Comparison of ENCODE assay signal across 8 mouse cellular contexts in the genomic region with DNA sequence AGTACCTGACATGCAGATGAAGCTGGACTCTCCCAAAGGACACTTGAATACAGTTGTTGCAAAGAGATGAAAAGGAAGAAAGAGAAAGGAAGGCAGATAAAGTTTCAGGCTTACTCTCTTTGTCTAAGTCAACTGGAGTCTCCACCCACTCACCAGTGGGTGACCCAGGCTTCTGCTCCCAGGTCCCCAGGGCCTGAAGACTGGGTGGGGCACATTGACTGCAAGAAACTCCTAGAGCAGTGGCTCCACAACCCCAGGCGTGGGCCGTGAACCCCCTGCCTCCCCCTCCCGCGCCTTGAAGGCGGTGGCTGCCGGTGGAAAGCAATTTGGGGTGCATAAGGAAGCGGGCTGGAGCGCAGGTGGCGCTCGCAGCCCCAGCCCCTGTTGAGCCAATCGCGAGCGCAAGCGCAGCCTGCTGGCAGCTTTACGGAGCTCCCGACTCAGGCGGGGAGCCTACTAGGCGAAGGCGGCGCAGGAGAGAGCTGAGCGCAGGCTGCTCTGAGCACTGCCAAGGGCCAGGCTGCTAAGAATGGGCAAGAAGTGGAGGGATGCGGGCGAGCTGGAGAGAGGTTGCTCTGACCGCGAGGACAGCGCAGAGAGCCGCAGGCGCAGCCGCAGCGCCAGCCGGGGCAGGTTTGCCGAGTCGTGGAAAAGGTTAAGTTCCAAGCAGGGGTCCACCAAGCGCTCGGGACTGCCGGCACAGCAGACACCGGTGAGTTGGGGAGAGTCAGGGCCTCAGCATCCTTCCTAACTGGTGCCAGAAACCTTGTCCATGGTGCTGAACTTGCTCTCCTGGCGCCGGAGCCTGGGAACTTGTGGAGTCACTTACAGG. TPM values are rescaled to one million over a fixed set of nuclear protein-coding genes. Genes with fewer than 3 reads are reported as not detected.
DNase-seq lines count a peak whose midpoint lies in the region; ATAC-seq and TF ChIP-seq lines count a peak whose summit lies in the region.

TSS of gene Trpm3 (plus strand) at position 457 of the 832 bp plus-strand sequence.

- DNase-seq in ES-CJ7 (ENCODE audit: low read depth, low spot score) = peak; percentile 90
- peak; percentile 12 to 32 for DNase-seq in adrenal gland, postnatal 4 days (ENCODE audit: low spot score in 2 of 2)
- peak; percentile 93 for DNase-seq in embryonic facial prominence, embryonic 14.5 days (ENCODE audit: low spot score)
- peak; percentile 60 for DNase-seq in heart, postnatal 0 days (ENCODE audit: low spot score)
- peak; percentile 18 to 68 for DNase-seq in kidney, postnatal 36 days
- DNase-seq in liver, postnatal 0 days = peak; percentile 62
- DNase-seq in ovary, postnatal 36 days (ENCODE audit: low spot score) = peak; percentile 53

- no peaks in the 10 kb centered on the region for H3K36me3 ChIP-seq in embryonic facial prominence, embryonic 14.5 days (ENCODE audit: control insufficient read depth, insufficient read depth, low read length)
- no peaks in the 10 kb centered on the region for H3K36me3 ChIP-seq in heart, postnatal 0 days (replicated peaks; ENCODE audit: control insufficient read depth, insufficient read depth, low read length)
- H3K36me3 ChIP-seq in liver, postnatal 0 days (replicated peaks; ENCODE audit: insufficient read depth, low read length) = no peaks in the 10 kb centered on the region

- peak within 1 kb of the TSS; percentile 64 for H3K4me2 ChIP-seq in embryonic facial prominence, embryonic 14.5 days (ENCODE audit: low read depth, low read length)
- no peak within 1 kb of the TSS for H3K4me2 ChIP-seq in heart, postnatal 0 days (ENCODE audit: low read depth, low read length)
- H3K4me2 ChIP-seq in liver, postnatal 0 days (ENCODE audit: low read depth, low read length) = no peak within 1 kb of the TSS

- no peak for TF ChIP-seq CTCF in heart, postnatal 0 days (IDR thresholded peaks at IDR 0.05; ENCODE audit: low read depth)
- no peak for TF ChIP-seq CTCF in liver, postnatal 0 days (IDR thresholded peaks at IDR 0.05; ENCODE audit: low read depth)

- peaks cover 7% of the 10 kb centered on the region for H3K4me1 ChIP-seq in embryonic facial prominence, embryonic 14.5 days (ENCODE audit: control insufficient read depth, insufficient read depth, low read length)
- no peaks in the 10 kb centered on the region for H3K4me1 ChIP-seq in heart, postnatal 0 days (ENCODE audit: control insufficient read depth, insufficient read depth)
- 0 out of 2 replicates have a peak, but pooled peaks cover 2% of the 10 kb centered on the region for H3K4me1 ChIP-seq in liver, postnatal 0 days (ENCODE audit: insufficient read depth)

- no peak within 1 kb of the TSS for H3K27ac ChIP-seq in embryonic facial prominence, embryonic 14.5 days (replicated peaks; ENCODE audit: low read depth, low read length)
- no peak within 1 kb of the TSS for H3K27ac ChIP-seq in heart, postnatal 0 days (ENCODE audit: low read depth)
- no peak within 1 kb of the TSS for H3K27ac ChIP-seq in liver, postnatal 0 days (ENCODE audit: low read depth)

- H3K4me3 ChIP-seq in embryonic facial prominence, embryonic 14.5 days (ENCODE audit: low read depth, low read length) = peak within 1 kb of the TSS; percentile 31
- no peak within 1 kb of the TSS for H3K4me3 ChIP-seq in heart, postnatal 0 days (ENCODE audit: low read depth, low read length)
- H3K4me3 ChIP-seq in liver, postnatal 0 days (ENCODE audit: low read depth, low read length) = no peak within 1 kb of the TSS

- ATAC-seq in embryonic facial prominence, embryonic 14.5 days (ENCODE audit: low read depth) = peak; percentile 92
- ATAC-seq in heart, postnatal 0 days (ENCODE audit: insufficient read depth, low read depth) = peak; percentile 77
- ATAC-seq in liver, postnatal 0 days = no peak
- ATAC-seq in inflammation-experienced regulatory T-cells, adult 6 months = no peak

- H3K9ac ChIP-seq in embryonic facial prominence, embryonic 14.5 days (ENCODE audit: low read depth, low read length) = no peak within 1 kb of the TSS
- H3K9ac ChIP-seq in heart, postnatal 0 days (replicated peaks; ENCODE audit: low read depth, low read length) = no peak within 1 kb of the TSS
- H3K9ac ChIP-seq in liver, postnatal 0 days (replicated peaks) = no peak within 1 kb of the TSS

- TF ChIP-seq EP300 in heart, postnatal 0 days (IDR thresholded peaks at IDR 0.05; ENCODE audit: low read depth) = no peak
- no peak for TF ChIP-seq EP300 in liver, postnatal 0 days (IDR thresholded peaks at IDR 0.05; ENCODE audit: low read depth)

- H3K27me3 ChIP-seq in embryonic facial prominence, embryonic 14.5 days (replicated peaks; ENCODE audit: control insufficient read depth, insufficient read depth, low read length) = no peaks in the 10 kb centered on the region; the same call in 1 of the 2 replicates
- H3K27me3 ChIP-seq in heart, postnatal 0 days (ENCODE audit: control insufficient read depth, insufficient read depth, low read length) = peaks cover 14% of the 10 kb centered on the region
- 0 out of 2 replicates have a peak, but pooled peaks cover 5% of the 10 kb centered on the region for H3K27me3 ChIP-seq in liver, postnatal 0 days (ENCODE audit: insufficient read depth, low read length)

- WGBS in embryonic facial prominence, embryonic 14.5 days = 1% methylated on average over 28 of the region's 39 CpGs
- 2% methylated on average over 39 of the region's 39 CpGs for WGBS in heart, postnatal 0 days
- WGBS in liver, postnatal 0 days (ENCODE audit: insufficient replicate concordance) = 2% methylated on average over 37 of the region's 39 CpGs

- no peaks in the 10 kb centered on the region for H3K9me3 ChIP-seq in embryonic facial prominence, embryonic 14.5 days (ENCODE audit: control insufficient read depth, low read length)
- H3K9me3 ChIP-seq in heart, postnatal 0 days (replicated peaks; ENCODE audit: control insufficient read depth, low read length) = no peaks in the 10 kb centered on the region
- H3K9me3 ChIP-seq in liver, postnatal 0 days (ENCODE audit: low read length) = no peaks in the 10 kb centered on the region

RNA-seq across cellular contexts. Expression of gene Trpm3, which starts in this region (rescaled TPM):
- 1 to 10 TPM; 2.4 to 4.7 TPM for total RNA-seq in adrenal gland, postnatal 4 days (2021)
- 5.4 and 6.4 TPM in 2 replicates for polyA plus RNA-seq in embryonic facial prominence, embryonic 14.5 days (2014; fragmentation: Nextera tagmentation; extraction: Ambion mirVana)
- 0.95 and 1.2 TPM in 2 replicates for total RNA-seq in heart, postnatal 0 days (2014; rRNA removed; ENCODE audit: low replicate concordance)
- polyA plus RNA-seq in heart, postnatal 0 days (2015; fragmentation: Nextera tagmentation; extraction: Ambion mirVana) = 0.52 and 0.55 TPM in 2 replicates
- polyA plus RNA-seq in liver, postnatal 0 days (2015; fragmentation: Nextera tagmentation; extraction: Ambion mirVana) = 0.02 TPM in 1 of 2 replicates, not detected in the other
- under 1 TPM; 0.08 to 0.68 (median 0.16) TPM for polyA plus RNA-seq in inflammation-experienced regulatory T-cells, adult 6 months (2017; shearing (Covaris generic))

Comparison
In these comparisons a context has a peak if more than half of its experiments do, and no peak if none do; other contexts are left out.
1. Peak in DNase-seq in liver, postnatal 0 days; RNA of the gene not detected or under 1 TPM.
2. DNase-seq: peak in every context shown above with its lines; median percentile 93 in embryonic facial prominence, embryonic 14.5 days; 90 in ES-CJ7; 62 in liver, postnatal 0 days; 60 in heart, postnatal 0 days; 53 in ovary, postnatal 36 days; 43 in kidney, postnatal 36 days; 22 in adrenal gland, postnatal 4 days.
3. ATAC-seq: peak in embryonic facial prominence, embryonic 14.5 days (single experiment) and heart, postnatal 0 days (single experiment); none in liver, postnatal 0 days (single experiment) and inflammation-experienced regulatory T-cells, adult 6 months (single experiment).